Comparison of ENCODE assay signal across 19 mouse cellular contexts in genomic region chr2:49040481-49040880, GRCm38 (mm10).
A peak's percentile ranks its signal among the peaks of the same experiment; 100 is the strongest.
DNase-seq lines count a peak whose midpoint lies in the region; ATAC-seq and TF ChIP-seq lines count a peak whose summit lies in the region.
"Had no signal": no experiment of that assay in that cellular context is flagged by ENCODE, and none has a peak within 500 bp of the region (broad histone marks: within the 10 kb centered on the region; RNA-seq: fewer than 3 reads in every experiment).

No protein-coding gene starts in this region.

- no peak overlapping the region for H3K4me2 ChIP-seq in lung, postnatal 0 days (replicated peaks; ENCODE audit: low read depth, low read length)
- H3K4me2 ChIP-seq in forebrain, embryonic 12.5 days: no peak overlapping the region
- H3K4me2 ChIP-seq: embryonic facial prominence, embryonic 13.5 days; forebrain, embryonic 13.5 days; heart, embryonic 13.5 days; hindbrain, embryonic 15.5 days had no signal

- H3K4me3 ChIP-seq in lung, postnatal 0 days (ENCODE audit: low read depth, low read length): no peak overlapping the region
- no peak overlapping the region for H3K4me3 ChIP-seq in forebrain, embryonic 12.5 days (replicated peaks)
- H3K4me3 ChIP-seq: embryonic facial prominence, embryonic 13.5 days; forebrain, embryonic 13.5 days; gastrocnemius, adult 2 months; heart, embryonic 13.5 days; hindbrain, embryonic 15.5 days had no signal

- no peak for TF ChIP-seq EP300 in lung, postnatal 0 days (IDR thresholded peaks at IDR 0.05)

- no peaks in the 10 kb centered on the region for H3K27me3 ChIP-seq in lung, postnatal 0 days (replicated peaks; ENCODE audit: insufficient read depth, low read length)
- H3K27me3 ChIP-seq in forebrain, embryonic 12.5 days: no peaks in the 10 kb centered on the region
- H3K27me3 ChIP-seq: embryonic facial prominence, embryonic 13.5 days; forebrain, embryonic 13.5 days; heart, embryonic 13.5 days; hindbrain, embryonic 15.5 days had no signal

- no peak overlapping the region for H3K27ac ChIP-seq in lung, postnatal 0 days (ENCODE audit: low read length)
- no peak overlapping the region for H3K27ac ChIP-seq in forebrain, embryonic 12.5 days
- H3K27ac ChIP-seq: embryonic facial prominence, embryonic 13.5 days; forebrain, embryonic 13.5 days; gastrocnemius, adult 2 months; heart, embryonic 13.5 days; hindbrain, embryonic 15.5 days had no signal

- DNase-seq in lung, postnatal 0 days (ENCODE audit: low spot score): peak; percentile 22
- DNase-seq in lung, postnatal 4 days: no peak
- DNase-seq in 3T3-L1 (ENCODE audit: low read depth, low spot score) (peak; percentile 8), adipocyte (ENCODE audit: low spot score) (peak; percentile 77)
- peak; percentile 19 for DNase-seq in skeletal muscle tissue, adult 2 months (ENCODE audit: low read depth, low spot score)
- DNase-seq: adrenal gland, postnatal 14 days; cerebellum, adult 18-20 months; cerebellum, adult 9-11 months; cerebellum, postnatal 36 days; forebrain, postnatal 0 days; gastrocnemius, adult 2 months; gastrocnemius, postnatal 25 days; heart, adult 11 months; heart, postnatal 36 days had no signal

- H3K9ac ChIP-seq in lung, postnatal 0 days (replicated peaks; ENCODE audit: low read depth): no peak overlapping the region
- H3K9ac ChIP-seq in forebrain, embryonic 12.5 days: no peak overlapping the region
- H3K9ac ChIP-seq: embryonic facial prominence, embryonic 13.5 days; forebrain, embryonic 13.5 days; forebrain, postnatal 0 days; heart, embryonic 13.5 days; hindbrain, embryonic 15.5 days had no signal

- TF ChIP-seq CTCF in lung, postnatal 0 days (IDR thresholded peaks at IDR 0.05): no peak

- H3K9me3 ChIP-seq in lung, postnatal 0 days (ENCODE audit: low read length): 0 out of 2 replicates have a peak, but pooled peaks cover 7% of the 10 kb centered on the region
- peaks cover 9% of the 10 kb centered on the region; the same call in 1 of the 2 replicates for H3K9me3 ChIP-seq in forebrain, embryonic 12.5 days

- no peaks in the 10 kb centered on the region for H3K4me1 ChIP-seq in lung, postnatal 0 days (ENCODE audit: insufficient read depth, low read depth, low read length)
- no peaks in the 10 kb centered on the region for H3K4me1 ChIP-seq in forebrain, embryonic 12.5 days
- H3K4me1 ChIP-seq: embryonic facial prominence, embryonic 13.5 days; forebrain, embryonic 13.5 days; heart, embryonic 13.5 days; hindbrain, embryonic 15.5 days had no signal

- H3K36me3 ChIP-seq in lung, postnatal 0 days (ENCODE audit: insufficient read depth, low read length): no peaks in the 10 kb centered on the region
- peaks cover 8% of the 10 kb centered on the region; the same call in 1 of the 2 replicates for H3K36me3 ChIP-seq in forebrain, embryonic 12.5 days (replicated peaks)

- 79% methylated on average over 3 of the region's 3 CpGs for whole genome bisulfite sequencing in lung, postnatal 0 days
- WGBS in forebrain, embryonic 12.5 days: 85% methylated on average over 3 of the region's 3 CpGs

- ATAC-seq in lung, postnatal 0 days: no peak
- no peak for ATAC-seq in forebrain, embryonic 12.5 days (ENCODE audit: low FRiP score)
- ATAC-seq: forebrain, embryonic 13.5 days; forebrain, postnatal 0 days had no signal

Comparison
In these comparisons a context has a peak if more than half of its experiments do, and no peak if none do; other contexts are left out.
1. DNase-seq: peak in lung, postnatal 0 days (single experiment), 3T3-L1 (single experiment), adipocyte (single experiment) and skeletal muscle tissue, adult 2 months (single experiment); none in lung, postnatal 4 days (0 of 2).